Mouse (Mus musculus) erythroid progenitor cell, adult 5-6 weeks (primary cell): ENCODE data around the gene Dnm3. TPM values are rescaled to one million over a fixed set of nuclear protein-coding genes. Genes with fewer than 3 reads are reported as not detected.

Experiments used
- total RNA-seq, 2 experiments: library from RNA; stranded (forward) in 1 of 2; stranded (reverse) in 1 of 2; fragments of 150-400 nt in 1 of 2; fragments of 186-747, 209-891 nt in 1 of 2; gene quantifications; 2 replicates each; pipeline versions ENCODE4 v1.2.3 to v1.2.4; 2015 to 2017; ENCODE audit warnings: low replicate concordance in 2 of 2

The Dnm3 gene
- total RNA-seq, 2 experiments from 2014 or later = not detected

Other genes with a start within 250 kb of the Dnm3 start
- 1.4 and 2.5 TPM in 2 replicates for gene Mettl13, start 70.5 kb upstream of the Dnm3 start, total RNA-seq (2015; ENCODE audit: low replicate concordance)
- 1.7 and 1.8 TPM in 2 replicates for gene Mettl13, start 70.5 kb upstream of the Dnm3 start, total RNA-seq (2017; ENCODE audit: low replicate concordance)
- 16.8 and 17.3 TPM in 2 replicates for gene Vamp4, start 92.5 kb upstream of the Dnm3 start, total RNA-seq (2015; ENCODE audit: low replicate concordance)
- 0.15 and 9.0 TPM in 2 replicates for gene Vamp4, start 92.5 kb upstream of the Dnm3 start, total RNA-seq (2017; ENCODE audit: low replicate concordance)
- not detected in 2 replicates for gene Myoc, start 161.1 kb upstream of the Dnm3 start, total RNA-seq (2015; ENCODE audit: low replicate concordance)
- not detected in 2 replicates for gene Myoc, start 161.1 kb upstream of the Dnm3 start, total RNA-seq (2017; ENCODE audit: low replicate concordance)
- not detected in 2 replicates for gene Myocos, start 180.2 kb upstream of the Dnm3 start, total RNA-seq (2015; ENCODE audit: low replicate concordance)
- not detected in 2 replicates for gene Myocos, start 180.2 kb upstream of the Dnm3 start, total RNA-seq (2017; ENCODE audit: low replicate concordance)